Comparison of ENCODE assay signal across 34 mouse cellular contexts in the genomic region with DNA sequence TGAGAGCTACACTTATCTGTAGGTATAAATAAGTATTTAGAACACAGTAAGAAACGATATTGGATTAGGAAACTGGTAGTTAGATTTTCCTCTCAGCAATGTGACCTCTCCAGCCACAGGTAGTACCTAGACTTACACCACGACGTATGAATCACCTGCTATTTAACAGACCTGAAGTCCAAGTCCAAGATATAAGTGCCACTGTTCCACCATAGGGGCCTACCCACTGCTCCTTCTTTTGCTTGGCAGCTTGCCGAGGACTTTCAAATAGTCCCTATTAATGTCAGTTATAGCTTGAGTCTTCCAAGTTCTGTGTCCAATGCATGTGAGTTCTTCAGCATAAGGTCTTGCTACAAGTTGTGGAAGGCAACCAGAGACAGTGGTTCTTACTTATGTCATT.
"Had no signal": no experiment of that assay in that cellular context is flagged by ENCODE, and none has a peak within 500 bp of the region (broad histone marks: within the 10 kb centered on the region; RNA-seq: fewer than 3 reads in every experiment).

No protein-coding gene starts in this region.

- H3K27ac ChIP-seq: heart, embryonic 10.5 days; heart, embryonic 13.5 days; heart, embryonic 15.5 days; hindbrain, embryonic 10.5 days; hindbrain, embryonic 12.5 days; hindbrain, embryonic 13.5 days; hindbrain, embryonic 14.5 days; hindbrain, embryonic 15.5 days; hindbrain, postnatal 0 days; kidney, embryonic 15.5 days; kidney, postnatal 0 days; left cerebral cortex, adult 2 months had no signal

- H3K36me3 ChIP-seq: heart, embryonic 10.5 days; heart, embryonic 12.5 days; heart, embryonic 13.5 days; heart, embryonic 15.5 days; hindbrain, embryonic 10.5 days; hindbrain, embryonic 12.5 days; hindbrain, embryonic 13.5 days; hindbrain, embryonic 15.5 days; kidney, embryonic 15.5 days had no signal

- ATAC-seq: hindbrain, embryonic 16.5 days; hindbrain, postnatal 0 days; inflammation-experienced regulatory T-cells, adult 6 months; intestine, embryonic 16.5 days had no signal

- H3K4me2 ChIP-seq: heart, embryonic 11.5 days; heart, embryonic 12.5 days; heart, embryonic 13.5 days; heart, embryonic 15.5 days; hindbrain, embryonic 12.5 days; hindbrain, embryonic 13.5 days; hindbrain, embryonic 14.5 days; hindbrain, embryonic 15.5 days; kidney, embryonic 15.5 days had no signal

- H3K4me3 ChIP-seq: heart, embryonic 10.5 days; heart, embryonic 12.5 days; heart, embryonic 13.5 days; heart, embryonic 15.5 days; hindbrain, embryonic 10.5 days; hindbrain, embryonic 12.5 days; hindbrain, embryonic 13.5 days; hindbrain, embryonic 15.5 days; kidney, embryonic 15.5 days; layer of hippocampus, adult 2 months; left cerebral cortex, adult 2 months had no signal

- DNase-seq: heart, postnatal 10 days; heart, postnatal 14 days; heart, postnatal 36 days; heart, postnatal 4 days; kidney, adult 11 months; kidney, adult 18-20 months; kidney, adult 2 months; kidney, adult 8-10 months; kidney, adult 9 months; kidney, postnatal 10 days; kidney, postnatal 14 days; kidney, postnatal 25 days; kidney, postnatal 36 days; kidney, postnatal 4 days; layer of hippocampus, adult 9-11 months; layer of hippocampus, postnatal 36 days had no signal

- H3K9me3 ChIP-seq: heart, embryonic 10.5 days; heart, embryonic 12.5 days; heart, embryonic 13.5 days; heart, embryonic 15.5 days; hindbrain, embryonic 10.5 days; hindbrain, embryonic 12.5 days; hindbrain, embryonic 13.5 days; hindbrain, embryonic 15.5 days; kidney, embryonic 15.5 days had no signal

- H3K27me3 ChIP-seq: heart, embryonic 12.5 days; heart, embryonic 13.5 days; heart, embryonic 15.5 days; hindbrain, embryonic 12.5 days; hindbrain, embryonic 13.5 days; hindbrain, embryonic 15.5 days; kidney, embryonic 15.5 days had no signal

- H3K9ac ChIP-seq: heart, embryonic 12.5 days; heart, embryonic 13.5 days; heart, embryonic 15.5 days; hindbrain, embryonic 12.5 days; hindbrain, embryonic 13.5 days; hindbrain, embryonic 14.5 days; hindbrain, embryonic 15.5 days; kidney, embryonic 15.5 days had no signal
